Mouse (Mus musculus): Measurements from ENCODE around the gene Itga8. TPM values are rescaled to one million over a fixed set of nuclear protein-coding genes. Genes with fewer than 3 reads are reported as not detected.

The Itga8 gene
- not detected for total RNA-seq (2023)

DNA sequence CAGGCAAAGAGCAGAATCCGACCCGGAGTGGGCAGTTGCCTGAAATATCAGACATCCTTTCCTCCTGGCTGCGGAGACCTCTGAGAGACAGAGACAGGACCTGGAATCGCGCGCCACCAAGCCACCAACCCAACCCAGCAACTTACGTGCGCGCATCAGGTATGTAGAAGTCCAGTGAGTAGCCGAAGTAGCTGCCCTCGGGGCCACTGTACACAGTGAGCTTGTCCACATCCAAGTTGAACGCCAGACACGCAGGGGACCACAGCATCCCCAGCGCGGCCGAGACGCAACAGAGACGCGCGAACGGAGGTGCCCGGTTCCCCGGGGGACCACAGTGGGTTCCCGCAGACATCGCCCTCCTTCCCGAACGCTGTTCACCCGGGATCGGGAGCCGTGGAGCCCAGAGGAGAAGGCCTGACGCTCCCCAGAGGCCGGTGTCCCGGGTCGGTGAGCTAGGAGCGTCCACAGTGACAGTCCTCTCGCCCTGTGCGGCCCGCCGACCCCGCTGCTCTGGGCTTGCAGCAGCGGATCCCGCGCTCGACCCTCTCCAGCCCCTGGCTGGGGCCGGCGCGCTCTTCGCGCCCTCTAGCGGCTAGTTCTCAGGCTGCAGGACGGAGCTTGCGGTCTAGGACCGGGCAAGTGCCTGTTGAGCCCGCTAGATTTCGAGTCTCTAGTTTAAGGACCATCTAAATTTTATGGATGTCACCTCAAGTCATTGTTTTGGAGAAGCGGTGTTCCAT lies at the start of gene Itga8:
Gene Itga8, minus strand, starts transcription at position 492 of the 740 bp plus-strand sequence.

Other genes starting within 250 kb of the Itga8 start
- gene Mindy3, start 117.5 kb upstream of the Itga8 start, total RNA-seq (2023): 76.6 TPM

Data from CD8-positive naive resting alpha-beta T cell, adult 57 days (primary cell).